Comparison of ENCODE assay signal across 20 mouse cellular contexts in genomic region chr4:100435281-100436168, GRCm38 (mm10). TPM values are rescaled to one million over a fixed set of nuclear protein-coding genes. Genes with fewer than 3 reads are reported as not detected.
A peak's percentile ranks its signal among the peaks of the same experiment; 100 is the strongest.
DNase-seq lines count a peak whose midpoint lies in the region; ATAC-seq and TF ChIP-seq lines count a peak whose summit lies in the region.
"Had no signal": no experiment of that assay in that cellular context is flagged by ENCODE, and none has a peak within 500 bp of the region (broad histone marks: within the 10 kb centered on the region; RNA-seq: fewer than 3 reads in every experiment).

No protein-coding gene starts in this region.

- H3K27me3 ChIP-seq in kidney, postnatal 0 days (ENCODE audit: insufficient read depth, low read length), result no peaks in the 10 kb centered on the region
- no peaks in the 10 kb centered on the region for H3K27me3 ChIP-seq in midbrain, embryonic 16.5 days (ENCODE audit: control insufficient read depth, insufficient read depth, low read depth, low read length)
- H3K27me3 ChIP-seq: embryonic facial prominence, embryonic 15.5 days; neural tube, embryonic 13.5 days had no signal

- H3K9ac ChIP-seq in kidney, postnatal 0 days (ENCODE audit: low read depth, low read length), result no peak overlapping the region
- H3K9ac ChIP-seq in midbrain, embryonic 16.5 days (ENCODE audit: low read depth, low read length), result no peak overlapping the region
- H3K9ac ChIP-seq: embryonic facial prominence, embryonic 15.5 days; limb, embryonic 15.5 days; neural tube, embryonic 13.5 days had no signal

- peak; percentile 40 for DNase-seq in embryo, embryonic 10.5 days (ENCODE audit: low spot score)
- DNase-seq in embryo, embryonic 10 days (ENCODE audit: low spot score), result no peak
- peak; percentile 68 for DNase-seq in kidney, postnatal 0 days (ENCODE audit: low spot score)
- DNase-seq in kidney, adult 11 months, result no peak
- peak; percentile 32 for DNase-seq in 3T3-L1 (ENCODE audit: low read depth, low spot score)
- peak; percentile 1 for DNase-seq in large intestine, adult 2 months (ENCODE audit: low read depth, low spot score)
- DNase-seq in retina, embryonic 14.5 days (ENCODE audit: low spot score), result no peak
- DNase-seq: adrenal gland, adult 8-10 months; cerebellum, adult 11 months; cerebellum, postnatal 14 days; gastrocnemius, postnatal 14 days; kidney, adult 2 months; right cerebral cortex, postnatal 25 days had no signal

- no peak for TF ChIP-seq CTCF in kidney, postnatal 0 days (IDR thresholded peaks at IDR 0.05; ENCODE audit: low read depth)

- no peak for ATAC-seq in kidney, postnatal 0 days (replicated peaks; ENCODE audit: low FRiP score, low read depth)
- no peak for ATAC-seq in midbrain, embryonic 16.5 days

- no peak overlapping the region for H3K27ac ChIP-seq in kidney, postnatal 0 days
- no peak overlapping the region for H3K27ac ChIP-seq in midbrain, embryonic 16.5 days (ENCODE audit: low read length)
- H3K27ac ChIP-seq: embryonic facial prominence, embryonic 15.5 days; forebrain, embryonic 10.5 days; layer of hippocampus, adult 2 months; left cerebral cortex, adult 2 months; limb, embryonic 15.5 days; neural tube, embryonic 13.5 days had no signal

- H3K9me3 ChIP-seq in kidney, postnatal 0 days (replicated peaks; ENCODE audit: low read length), result no peaks in the 10 kb centered on the region
- no peaks in the 10 kb centered on the region for H3K9me3 ChIP-seq in midbrain, embryonic 16.5 days (replicated peaks; ENCODE audit: control insufficient read depth, low read length, poor library complexity, severe bottlenecking)
- H3K9me3 ChIP-seq: embryonic facial prominence, embryonic 15.5 days; forebrain, embryonic 10.5 days; limb, embryonic 15.5 days; neural tube, embryonic 13.5 days had no signal

- H3K4me1 ChIP-seq in kidney, postnatal 0 days (replicated peaks; ENCODE audit: insufficient read depth, low read length), result no peaks in the 10 kb centered on the region
- no peaks in the 10 kb centered on the region for H3K4me1 ChIP-seq in midbrain, embryonic 16.5 days (ENCODE audit: control insufficient read depth, insufficient read depth, low read length)
- H3K4me1 ChIP-seq: forebrain, embryonic 10.5 days; limb, embryonic 15.5 days; neural tube, embryonic 13.5 days had no signal

- H3K36me3 ChIP-seq in kidney, postnatal 0 days (ENCODE audit: insufficient read depth, low read length), result no peaks in the 10 kb centered on the region
- H3K36me3 ChIP-seq in midbrain, embryonic 16.5 days (ENCODE audit: control insufficient read depth, insufficient read depth, low read length), result no peaks in the 10 kb centered on the region
- H3K36me3 ChIP-seq: forebrain, embryonic 10.5 days; neural tube, embryonic 13.5 days had no signal

- H3K4me3 ChIP-seq in kidney, postnatal 0 days (replicated peaks; ENCODE audit: low read depth, low read length), result no peak overlapping the region
- H3K4me3 ChIP-seq in midbrain, embryonic 16.5 days (ENCODE audit: low read depth, low read length), result no peak overlapping the region
- H3K4me3 ChIP-seq: embryonic facial prominence, embryonic 15.5 days; forebrain, embryonic 10.5 days; layer of hippocampus, adult 2 months; left cerebral cortex, adult 2 months; limb, embryonic 15.5 days; neural tube, embryonic 13.5 days had no signal

- H3K4me2 ChIP-seq in kidney, postnatal 0 days (ENCODE audit: low read length), result no peak overlapping the region
- H3K4me2 ChIP-seq in midbrain, embryonic 16.5 days (ENCODE audit: low read length), result no peak overlapping the region
- H3K4me2 ChIP-seq: embryonic facial prominence, embryonic 15.5 days; limb, embryonic 15.5 days; neural tube, embryonic 13.5 days had no signal

- WGBS in kidney, postnatal 0 days, result 46% methylated on average over 8 of the region's 8 CpGs
- 30% methylated on average over 8 of the region's 8 CpGs for WGBS in large intestine, adult 2 months
- WGBS in midbrain, embryonic 16.5 days, result 85% methylated on average over 8 of the region's 8 CpGs

RNA-seq across cellular contexts. Expression of gene Ube2u, which starts 43.1 kb away (rescaled TPM):
- polyA plus RNA-seq in kidney, postnatal 0 days (2015; fragmentation: Nextera tagmentation; extraction: Ambion mirVana), result 1.6 and 1.8 TPM in 2 replicates
- polyA plus RNA-seq in large intestine, adult 2 months (2012; rRNA removed), result not detected in 2 replicates
- 0.53 and 0.82 TPM in 2 replicates for polyA plus RNA-seq in midbrain, embryonic 16.5 days (2015; fragmentation: Nextera tagmentation; extraction: Ambion mirVana)

Comparison
In these comparisons a context has a peak if more than half of its experiments do, and no peak if none do; other contexts are left out.
1. DNase-seq: peak in embryo, embryonic 10.5 days (single experiment), kidney, postnatal 0 days (single experiment), 3T3-L1 (single experiment) and large intestine, adult 2 months (single experiment); none in embryo, embryonic 10 days (single experiment), kidney, adult 11 months (single experiment) and retina, embryonic 14.5 days (single experiment).